Mouse (Mus musculus): ENCODE data around the gene Smyd3.
A peak's percentile ranks its signal among the peaks of the same experiment; 100 is the strongest.

Smyd3 gene

GRCm38 (mm10) chr1:179220290-179220689 lies 297.6 kb downstream of the Smyd3 start:
- no peak for DNase-seq (ENCODE audit: low read depth)

GRCm38 (mm10) chr1:179218061-179218460 lies 299.8 kb downstream of the Smyd3 start:
- no peak for DNase-seq (ENCODE audit: low read depth)

- DNase-seq (ENCODE audit: low read depth), result no peak
Observed at GRCm38 (mm10) chr1:179217036-179217435, 300.8 kb downstream of the Smyd3 start.

- DNase-seq (ENCODE audit: low read depth), result no peak
Observed at GRCm38 (mm10) chr1:179213381-179213780, 304.5 kb downstream of the Smyd3 start.

- DNase-seq (ENCODE audit: low read depth), result no peak
Observed at GRCm38 (mm10) chr1:179212295-179212694, 305.5 kb downstream of the Smyd3 start.

- no peak for DNase-seq (ENCODE audit: low read depth)
Observed at GRCm38 (mm10) chr1:179211313-179211712, 306.5 kb downstream of the Smyd3 start.

GRCm38 (mm10) chr1:179207846-179208595 lies 309.8 kb downstream of the Smyd3 start:
- no peak for DNase-seq (ENCODE audit: low read depth)

- no peak for DNase-seq (ENCODE audit: low read depth)
Observed at GRCm38 (mm10) chr1:179207180-179207741, 310.6 kb downstream of the Smyd3 start.

GRCm38 (mm10) chr1:179198517-179199200 lies 319.2 kb downstream of the Smyd3 start:
- DNase-seq (ENCODE audit: low read depth), result peak; percentile 13

- DNase-seq (ENCODE audit: low read depth), result peak; percentile 9
Observed at GRCm38 (mm10) chr1:179197821-179198516, 319.9 kb downstream of the Smyd3 start.

GRCm38 (mm10) chr1:179197156-179197555 lies 320.7 kb downstream of the Smyd3 start:
- DNase-seq (ENCODE audit: low read depth), result no peak

GRCm38 (mm10) chr1:179196422-179196821 lies 321.4 kb downstream of the Smyd3 start:
- DNase-seq (ENCODE audit: low read depth), result peak; percentile 13

- no peak for DNase-seq (ENCODE audit: low read depth)
Observed at GRCm38 (mm10) chr1:179192781-179193180, 325.1 kb downstream of the Smyd3 start.

- no peak for DNase-seq (ENCODE audit: low read depth)
Observed at GRCm38 (mm10) chr1:179190837-179191236, 327.0 kb downstream of the Smyd3 start.

- DNase-seq (ENCODE audit: low read depth), result no peak
Observed at GRCm38 (mm10) chr1:179187171-179187570, 330.7 kb downstream of the Smyd3 start.

- DNase-seq (ENCODE audit: low read depth), result no peak
Observed at GRCm38 (mm10) chr1:179184631-179185030, 333.2 kb downstream of the Smyd3 start.

GRCm38 (mm10) chr1:179183499-179183898 lies 334.3 kb downstream of the Smyd3 start:
- DNase-seq (ENCODE audit: low read depth), result no peak

- DNase-seq (ENCODE audit: low read depth), result no peak
Observed at GRCm38 (mm10) chr1:179180546-179180945, 337.3 kb downstream of the Smyd3 start.

GRCm38 (mm10) chr1:179176861-179177658 lies 340.8 kb downstream of the Smyd3 start:
- DNase-seq (ENCODE audit: low read depth), result peak; percentile 23

GRCm38 (mm10) chr1:179174241-179174640 lies 343.6 kb downstream of the Smyd3 start:
- no peak for DNase-seq (ENCODE audit: low read depth)

GRCm38 (mm10) chr1:179170555-179170954 lies 347.3 kb downstream of the Smyd3 start:
- DNase-seq (ENCODE audit: low read depth), result no peak

GRCm38 (mm10) chr1:179169749-179170148 lies 348.1 kb downstream of the Smyd3 start:
- no peak for DNase-seq (ENCODE audit: low read depth)
